Mouse (Mus musculus) ZHBTc4 (cell line): ENCODE measurements around the gene Snx5.

Experiments
- DNase-seq: peaks from one replicate; pipeline ENCODE4 v3.0.0-alpha.2; 2011; ENCODE audit warnings: low read depth, low spot score

The Snx5 gene

GRCm38 (mm10) chr2:144267731-144268015, 3.0 kb downstream of the Snx5 start:
- no peak for DNase-seq

DNA sequence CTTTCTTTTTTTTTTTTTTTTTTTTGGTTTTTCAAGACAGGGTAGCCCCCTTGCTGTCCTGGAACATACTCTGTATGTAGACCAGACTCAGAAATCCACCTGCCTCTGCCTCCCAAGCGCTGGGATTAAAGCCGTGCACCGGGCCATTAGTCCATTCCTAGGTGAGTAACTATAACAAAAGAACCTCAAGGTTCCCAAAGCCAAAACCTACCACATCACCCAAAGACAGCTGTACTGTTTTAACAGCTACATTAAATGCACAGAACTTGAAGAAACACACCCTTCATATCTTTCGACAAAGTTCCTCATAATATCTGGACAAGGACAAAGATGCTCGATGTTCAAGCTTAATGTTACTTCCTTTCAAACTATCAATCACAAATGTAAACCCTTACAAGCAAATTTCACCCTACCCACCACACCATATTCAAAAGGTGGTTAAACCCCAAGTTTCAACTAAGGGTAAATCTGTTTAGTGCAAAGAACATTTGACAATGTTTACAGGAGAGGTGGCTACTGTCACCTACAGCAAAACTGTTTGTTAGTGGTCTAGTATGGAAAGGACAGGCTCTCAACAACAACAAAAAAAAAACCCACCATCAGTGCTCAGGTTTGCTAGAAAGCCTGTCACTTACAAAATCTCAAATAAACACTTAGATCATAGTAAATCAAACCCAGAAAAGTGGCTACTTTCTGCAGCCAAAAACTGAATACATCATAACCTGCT, 3.5 kb downstream of the Snx5 start:
- DNase-seq: peak; percentile 48

- DNase-seq: peak; percentile 60
Observed at GRCm38 (mm10) chr2:144265916-144266683, 4.6 kb downstream of the Snx5 start.

DNA sequence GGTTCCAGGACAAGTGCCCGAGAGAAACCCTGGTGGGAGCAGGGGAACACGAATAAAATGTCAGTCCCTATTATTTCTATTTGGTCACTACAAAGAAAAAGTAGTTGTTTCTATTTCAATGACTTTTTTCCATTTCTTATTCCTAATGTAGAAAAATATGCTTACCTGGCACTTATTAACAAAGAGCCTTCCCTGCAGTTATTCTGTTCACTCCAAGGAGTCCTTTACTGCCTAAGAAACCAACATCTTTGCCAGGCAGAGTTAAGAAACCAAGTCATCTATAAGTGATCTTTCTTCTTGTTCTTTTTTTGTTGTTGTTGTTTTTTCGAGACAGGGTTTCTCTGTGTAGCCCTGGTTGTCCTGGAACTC, 5.6 kb downstream of the Snx5 start:
- no peak for DNase-seq

DNA sequence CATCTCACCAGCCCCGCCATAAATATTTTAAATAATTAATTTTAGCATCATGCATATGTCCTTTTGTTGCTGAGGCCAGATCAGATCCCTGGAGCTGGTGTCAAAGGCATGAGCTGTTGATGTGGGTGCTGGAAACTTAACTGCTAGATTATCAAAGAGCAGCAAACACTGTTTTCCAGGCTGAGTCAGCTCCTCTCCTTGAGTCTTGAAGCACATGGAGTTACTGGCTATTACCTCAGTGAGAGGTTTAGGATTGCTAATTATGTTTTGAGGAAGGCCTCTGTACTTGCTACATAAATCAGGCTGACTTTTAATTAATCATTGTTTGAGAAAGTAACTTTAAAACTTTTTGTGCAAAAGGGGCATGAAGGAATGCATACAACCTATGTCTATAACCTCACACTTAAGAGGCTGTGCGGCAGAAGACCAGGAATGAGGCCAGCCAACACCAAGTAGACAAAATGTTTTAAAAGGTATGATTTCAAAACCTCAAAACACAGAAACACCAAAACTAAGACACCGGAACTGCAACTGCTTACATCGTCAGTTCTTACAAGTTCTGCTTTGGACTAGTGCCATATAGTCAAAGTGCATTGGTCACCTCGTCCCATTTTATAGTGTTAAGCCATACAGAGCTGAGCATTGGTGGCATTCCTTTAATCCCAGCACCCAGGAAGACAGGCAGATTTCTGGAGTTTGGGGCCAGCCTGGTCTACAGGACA, 6.1 kb downstream of the Snx5 start:
- peak; percentile 47 for DNase-seq

DNA sequence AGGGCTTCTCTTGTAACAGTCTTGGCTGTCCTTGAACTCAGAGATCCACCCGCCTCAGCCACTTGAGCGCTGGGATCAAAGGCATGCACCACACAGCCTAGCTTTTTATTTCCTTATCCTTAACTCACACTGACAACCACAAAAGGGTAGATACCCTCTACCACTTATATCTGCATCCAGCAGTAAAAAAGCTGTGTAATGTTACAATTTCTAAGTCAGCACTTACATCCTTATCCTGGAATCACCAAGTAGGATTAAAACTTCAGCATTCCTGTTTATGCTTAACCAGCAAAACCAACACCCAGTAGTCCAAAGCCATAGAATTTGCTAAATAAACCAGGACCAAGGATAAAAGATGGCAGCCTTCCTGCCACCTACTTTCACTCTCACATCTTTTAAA, 7.9 kb downstream of the Snx5 start:
- DNase-seq: no peak

- no peak for DNase-seq
Observed at GRCm38 (mm10) chr2:144250111-144250510, 20.6 kb downstream of the Snx5 start.

DNA sequence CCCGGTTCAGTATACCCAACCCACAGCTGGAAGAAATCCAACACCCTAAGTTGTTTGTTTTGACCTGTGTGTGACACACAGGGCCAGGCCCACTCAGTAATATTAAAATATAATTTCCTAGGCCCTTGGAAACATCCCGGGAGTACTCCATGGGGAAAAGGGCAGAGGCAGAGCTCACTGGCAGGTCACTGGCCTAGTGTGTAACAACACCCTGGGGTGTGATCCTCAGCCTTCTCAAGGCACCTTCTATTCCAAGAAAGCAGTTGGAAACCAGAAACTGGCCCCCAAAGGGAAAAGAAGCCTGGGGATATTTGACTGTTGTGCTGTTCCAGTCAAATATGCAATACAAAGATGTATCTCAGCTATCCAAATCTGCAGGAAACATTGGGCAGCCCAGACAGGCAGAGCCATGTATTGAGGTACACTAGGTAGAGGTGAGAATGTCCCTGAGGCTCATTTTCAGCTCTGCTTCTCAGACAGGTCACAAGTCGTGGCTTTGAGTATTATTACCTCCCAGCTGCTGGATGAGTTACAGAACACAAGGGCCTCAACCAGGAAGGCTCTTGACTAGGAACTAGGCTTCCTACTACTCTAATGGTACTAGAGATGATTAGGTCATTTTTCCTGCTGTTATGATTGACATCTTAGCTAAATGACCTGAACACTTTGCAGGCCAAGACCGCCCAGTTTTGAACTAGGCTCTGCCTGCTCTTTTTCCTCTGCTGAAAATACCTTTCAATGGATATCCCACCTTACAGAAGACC, 21.9 kb downstream of the Snx5 start:
- DNase-seq: no peak

DNA sequence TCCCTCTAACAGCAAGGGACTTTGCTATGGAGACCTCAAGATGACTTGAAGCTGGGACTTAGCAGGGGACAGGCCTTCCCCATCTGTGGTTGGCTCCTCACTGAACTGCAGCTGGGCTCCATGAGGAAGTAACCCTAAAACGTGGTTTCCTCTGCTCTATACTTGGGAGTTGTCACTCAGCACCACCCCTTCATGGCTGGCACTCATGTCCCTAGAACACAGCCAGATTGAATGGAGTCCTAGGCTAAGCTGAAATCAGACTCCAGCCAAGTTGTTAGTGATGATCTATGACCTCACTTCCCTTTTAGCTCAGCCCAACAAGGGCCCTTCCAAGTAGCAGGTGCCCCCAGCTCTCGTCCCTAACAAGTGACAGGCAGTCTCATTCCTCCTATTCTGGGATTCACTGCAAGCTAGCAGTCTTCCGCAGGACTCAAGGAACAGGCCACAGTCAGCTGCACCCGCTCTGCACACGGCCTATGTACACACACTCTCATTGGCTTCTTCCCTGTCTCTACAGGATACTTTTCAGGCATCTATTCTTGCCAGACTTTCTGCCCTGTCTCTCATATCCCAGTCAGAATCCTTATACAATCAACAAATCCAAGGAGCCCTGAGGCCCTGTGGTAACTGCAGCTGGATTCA, 23.2 kb downstream of the Snx5 start:
- DNase-seq: peak; percentile 59

DNA sequence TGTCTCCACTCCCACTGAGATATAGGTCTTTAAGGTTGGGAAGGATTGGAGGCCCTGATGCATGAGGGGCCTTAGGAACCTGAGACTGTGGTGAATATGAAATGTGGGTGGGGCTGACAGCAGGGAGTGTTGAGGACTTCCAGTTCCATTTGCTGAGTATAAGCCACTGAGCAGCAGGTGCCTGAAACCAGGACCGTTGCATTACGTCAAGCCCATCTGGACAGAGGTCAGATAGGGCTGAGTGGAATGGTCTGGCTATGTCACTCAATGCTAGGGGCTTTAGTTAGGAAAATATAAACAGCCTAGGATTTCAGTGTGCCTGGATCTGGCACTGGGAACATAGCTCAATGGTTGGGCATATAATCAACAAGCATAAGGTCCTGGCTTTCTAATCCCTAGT, 24.4 kb downstream of the Snx5 start:
- DNase-seq: peak; percentile 41

GRCm38 (mm10) chr2:144245464-144245863, 25.2 kb downstream of the Snx5 start:
- DNase-seq: peak; percentile 27

GRCm38 (mm10) chr2:144240095-144240899, 30.4 kb downstream of the Snx5 start:
- DNase-seq: no peak

DNA sequence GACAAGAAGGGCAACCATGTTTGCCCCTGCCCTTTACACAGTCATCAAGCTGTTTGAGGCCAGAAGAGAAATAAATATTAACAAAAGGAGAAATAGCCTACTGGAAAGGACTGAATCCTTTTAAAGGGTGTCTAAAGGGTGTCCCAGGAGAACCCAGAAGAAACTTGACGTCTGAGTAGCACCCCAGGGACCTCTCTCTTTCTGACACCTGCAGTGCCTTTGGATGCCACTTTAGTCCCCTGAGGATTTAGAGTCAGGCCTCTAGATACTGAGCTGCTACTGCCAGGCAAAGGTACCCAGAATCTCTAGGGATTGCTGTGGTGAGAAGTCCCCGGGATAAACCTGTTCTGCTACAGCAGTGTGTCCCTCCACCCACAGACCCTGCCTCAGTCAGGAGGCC, 31.4 kb downstream of the Snx5 start:
- DNase-seq: no peak

GRCm38 (mm10) chr2:144238341-144238740, 32.4 kb downstream of the Snx5 start:
- no peak for DNase-seq

DNA sequence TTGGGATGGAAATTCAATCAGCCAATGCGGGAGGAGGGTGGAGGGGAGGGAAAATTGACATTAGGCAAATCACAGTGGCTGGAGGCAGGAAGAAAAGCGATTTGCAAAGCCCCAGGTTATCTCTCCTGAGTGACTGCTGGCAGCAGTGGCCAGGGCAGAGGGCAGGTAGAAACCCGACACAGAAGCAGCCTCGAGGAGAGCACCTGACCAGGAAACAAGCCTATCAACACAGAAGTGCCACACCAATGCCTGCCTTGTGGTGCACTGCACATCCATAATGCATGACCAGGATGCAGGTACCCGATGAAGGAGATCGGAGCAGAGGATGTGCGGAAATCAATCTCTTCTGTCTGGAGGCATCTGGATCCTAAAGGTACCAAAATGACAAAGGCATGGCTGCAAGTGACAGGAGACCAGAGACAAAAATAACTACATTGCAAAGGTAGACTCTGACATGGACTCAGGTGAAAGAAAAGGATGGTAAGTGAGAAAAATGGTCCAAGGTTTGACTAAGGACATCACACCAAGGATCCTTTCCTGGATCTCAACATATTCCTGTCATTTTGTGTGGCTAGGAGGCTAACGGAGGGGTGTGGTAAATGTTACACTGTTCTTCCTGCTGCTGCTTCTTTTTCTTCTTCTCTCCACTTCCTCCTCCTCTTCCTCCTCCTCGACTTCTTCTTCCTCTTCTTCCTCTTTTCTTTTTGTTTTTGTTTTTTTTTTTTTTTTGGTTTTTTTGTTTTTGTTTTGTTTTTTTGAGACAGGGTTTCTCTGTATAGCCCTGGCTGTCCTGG, 33.7 kb downstream of the Snx5 start:
- no peak for DNase-seq

GRCm38 (mm10) chr2:144235776-144236175, 34.9 kb downstream of the Snx5 start:
- DNase-seq: no peak

DNA sequence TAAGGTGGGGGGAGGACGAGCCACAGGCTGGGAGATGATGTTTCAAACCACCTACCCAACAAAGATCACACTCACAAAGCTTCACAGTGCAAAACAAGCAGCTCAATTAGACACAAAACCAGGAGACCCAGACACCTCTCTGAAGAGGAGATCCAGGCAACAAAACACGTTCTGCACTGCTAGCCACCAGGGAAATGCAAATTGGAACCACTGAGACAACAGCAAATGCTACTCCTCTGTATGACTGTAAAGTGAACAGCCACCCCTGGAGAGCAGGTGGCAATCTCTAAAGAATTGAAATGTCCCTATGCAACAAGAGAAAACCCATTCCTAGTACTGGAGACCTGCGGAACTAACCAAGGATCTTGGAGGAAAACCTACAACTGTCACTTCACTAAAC, 37.2 kb downstream of the Snx5 start:
- DNase-seq: no peak

GRCm38 (mm10) chr2:144231115-144231514, 39.6 kb downstream of the Snx5 start:
- no peak for DNase-seq

- DNase-seq: no peak
Observed at GRCm38 (mm10) chr2:144230498-144230897, 40.2 kb downstream of the Snx5 start.

DNA sequence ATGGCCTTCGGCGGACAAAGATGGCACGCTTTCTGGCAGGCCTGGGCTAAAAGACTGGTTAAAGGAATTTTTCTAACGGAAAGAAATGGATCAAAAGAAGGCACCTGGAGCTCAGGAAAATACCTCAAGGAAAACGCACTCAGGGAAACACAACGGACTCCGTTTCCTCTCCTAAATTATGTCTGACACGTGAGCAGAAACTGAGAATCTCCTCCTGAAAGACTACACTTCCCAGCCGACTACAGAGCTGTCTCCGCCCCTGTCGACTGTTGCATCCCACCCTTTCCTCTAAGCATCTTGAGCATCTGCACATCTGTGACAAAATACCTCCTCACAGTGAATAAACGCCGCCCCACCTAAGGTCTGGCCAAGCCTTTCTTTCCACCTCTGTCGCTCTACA, 41.1 kb downstream of the Snx5 start:
- DNase-seq: peak; percentile 48
